Mouse (Mus musculus) thymus, adult 2 months (tissue): ENCODE results near the gene Prmt9. TPM values are rescaled to one million over a fixed set of nuclear protein-coding genes. Genes with fewer than 3 reads are reported as not detected.

Experiments used
- DNase-seq: peaks from one replicate; pipeline ENCODE4 v3.0.0; 2021
- H3K27ac ChIP-seq: fragments of 200-500 bp; 2 replicates; pipeline ENCODE4 v1.5.1; 2012; ENCODE audit warnings: low read length, control low read depth; ENCODE audit not compliant: control insufficient read depth, insufficient read depth
- H3K27me3 ChIP-seq: fragments of 200-500 bp; 2 replicates; pipeline ENCODE4 v1.6.1; 2012; ENCODE audit warnings: mild to moderate bottlenecking, low read length, moderate library complexity, mixed read lengths; ENCODE audit not compliant: control insufficient read depth, insufficient read depth
- H3K36me3 ChIP-seq: fragments of 200-500 bp; 2 replicates; pipeline ENCODE4 v1.6.1; 2012; ENCODE audit warnings: mild to moderate bottlenecking, low read length, moderate library complexity; ENCODE audit not compliant: control insufficient read depth, insufficient read depth
- H3K4me1 ChIP-seq: fragments of 200-500 bp; replicated peaks from 2 replicates; pipeline ENCODE4 v1.6.1; 2012; ENCODE audit warnings: low read length; ENCODE audit not compliant: control insufficient read depth, insufficient read depth
- H3K4me3 ChIP-seq: fragments of 200-500 bp; 2 replicates; pipeline ENCODE4 v1.5.1; 2012; ENCODE audit warnings: mild to moderate bottlenecking, low read length, control low read depth, moderate library complexity; ENCODE audit not compliant: control insufficient read depth, insufficient read depth
- CTCF ChIP-seq: fragments of 200-500 bp; IDR thresholded peaks from 2 replicates; pipeline ENCODE4 v1.5.1; 2012; ENCODE audit warnings: mild to moderate bottlenecking, control low read depth, low read length, moderate library complexity, borderline replicate concordance; ENCODE audit not compliant: control insufficient read depth, poor library complexity, insufficient read depth; ENCODE audit errors: extremely low read depth
- POLR2A ChIP-seq: fragments of 200-500 bp; IDR thresholded peaks from 2 replicates; pipeline ENCODE4 v1.6.1; 2012; ENCODE audit warnings: mild to moderate bottlenecking, low read length, control low read depth, moderate library complexity; ENCODE audit not compliant: control insufficient read depth, poor library complexity, insufficient read depth; ENCODE audit errors: extremely low read depth
- WGBS: fragments of 180-500 bp; shearing (Covaris S2); methylation state at CpG from one replicate; pipeline ENCODE4 v1.1.7; 2018; 5-methylcytosine and 5-hydroxymethylcytosine counted together
- polyA plus RNA-seq: library from polyadenylated mRNA; depleted of rRNA; stranded (reverse); fragments of >200 nt; gene quantifications from 2 replicates; pipeline ENCODE4 v1.2.3, GENCODE M21; 2012

Prmt9 gene
- polyA plus RNA-seq, 1 experiment, result 15.3 TPM

- Histone ChIP-seq H3K4me1 (no peaks in the 10 kb centered on the region), H3K27ac (no peak overlapping the region), H3K27me3 (no peaks in the 10 kb centered on the region), H3K36me3 (no peaks in the 10 kb centered on the region), H3K4me3 (no peak overlapping the region)
- TF ChIP-seq POLR2A (no peak), CTCF (no peak)
- 93% methylated on average over 14 of the region's 14 CpGs for WGBS
- DNase-seq, result no peak
Measured at GRCm38 (mm10) chr8:77524018-77524615, 25.1 kb upstream of the Prmt9 start.

- H3K4me1 ChIP-seq, result no peaks in the 10 kb centered on the region
- no peak for DNase-seq
- WGBS, result 94% methylated on average over 2 of the region's 2 CpGs
- H3K27me3 ChIP-seq, result no peaks in the 10 kb centered on the region
- no peak overlapping the region for H3K27ac ChIP-seq
- no peaks in the 10 kb centered on the region for H3K36me3 ChIP-seq
- no peak for TF ChIP-seq POLR2A
- no peak for TF ChIP-seq CTCF
- H3K4me3 ChIP-seq, result no peak overlapping the region
Measured at GRCm38 (mm10) chr8:77524906-77525305, 24.3 kb upstream of the Prmt9 start.

GRCm38 (mm10) chr8:77526130-77526529 is 23.1 kb upstream of the Prmt9 start:
- TF ChIP-seq CTCF (no peak), POLR2A (no peak)
- DNase-seq, result no peak
- H3K27me3 ChIP-seq, result no peaks in the 10 kb centered on the region
- H3K27ac ChIP-seq, result no peak overlapping the region
- 95% methylated on average over 8 of the region's 8 CpGs for WGBS
- no peaks in the 10 kb centered on the region for H3K36me3 ChIP-seq
- H3K4me1 ChIP-seq, result no peaks in the 10 kb centered on the region
- no peak overlapping the region for H3K4me3 ChIP-seq

- Histone ChIP-seq H3K4me1 (peaks cover 7% of the 10 kb centered on the region), H3K27ac (no peak overlapping the region), H3K4me3 (peak overlapping the region; percentile 29), H3K27me3 (no peaks in the 10 kb centered on the region), H3K36me3 (no peaks in the 10 kb centered on the region)
- peak; percentile 43 for DNase-seq
- TF ChIP-seq CTCF (no peak), POLR2A (no peak)
- WGBS, result 21% methylated on average over 8 of the region's 8 CpGs
Measured at GRCm38 (mm10) chr8:77534358-77534992, 14.7 kb upstream of the Prmt9 start.

- DNase-seq, result peak; percentile 61
- Histone ChIP-seq H3K4me3 (no peak overlapping the region), H3K4me1 (peaks cover 7% of the 10 kb centered on the region), H3K36me3 (no peaks in the 10 kb centered on the region), H3K27ac (no peak overlapping the region), H3K27me3 (no peaks in the 10 kb centered on the region)
- TF ChIP-seq POLR2A (no peak), CTCF (no peak)
- WGBS, result 89% methylated on average over 5 of the region's 5 CpGs
Measured at GRCm38 (mm10) chr8:77535026-77535595, 14.1 kb upstream of the Prmt9 start.

GRCm38 (mm10) chr8:77536821-77537220 is 12.4 kb upstream of the Prmt9 start:
- DNase-seq, result no peak
- peaks cover 7% of the 10 kb centered on the region for H3K4me1 ChIP-seq
- 96% methylated on average over 12 of the region's 12 CpGs for WGBS
- no peaks in the 10 kb centered on the region for H3K27me3 ChIP-seq
- no peak overlapping the region for H3K27ac ChIP-seq
- H3K36me3 ChIP-seq, result no peaks in the 10 kb centered on the region
- no peak overlapping the region for H3K4me3 ChIP-seq
- TF ChIP-seq POLR2A (no peak), CTCF (no peak)

GRCm38 (mm10) chr8:77538256-77538655 is 10.9 kb upstream of the Prmt9 start:
- 97% methylated on average over 1 of the region's 1 CpGs for WGBS
- no peaks in the 10 kb centered on the region for H3K27me3 ChIP-seq

More at GRCm38 (mm10) chr8:77538256-77538655, 10.9 kb upstream of the Prmt9 start:
- DNase-seq, result no peak
- Histone ChIP-seq H3K36me3 (no peaks in the 10 kb centered on the region), H3K4me3 (no peak overlapping the region), H3K27ac (no peak overlapping the region), H3K4me1 (peaks cover 7% of the 10 kb centered on the region)
- no peak for TF ChIP-seq CTCF
- TF ChIP-seq POLR2A, result no peak
